Mouse (Mus musculus) T-cell, adult 2 months (primary cell): ENCODE results near the gene Gm11733.
"Not testable (repeated sequence)": the region's sequence is repeated elsewhere in the genome, so short reads cannot be mapped to it uniquely, and the experiment has no call there.

Source experiments
- DNase-seq: peaks from one replicate; pipeline ENCODE4 v3.0.0; 2022; ENCODE audit warnings: low spot score

Gm11733 gene

GRCm38 (mm10) chr11:117484198-117484597 lies at the start of gene Gm11733:
Gene Gm11733 (plus strand): TSS chr11:117484368.
- no peak for DNase-seq

GRCm38 (mm10) chr11:117436401-117437109 lies 47.6 kb upstream of the Gm11733 start:
- no peak for DNase-seq

- DNase-seq, result no peak
Measured at GRCm38 (mm10) chr11:117437110-117437490, 47.1 kb upstream of the Gm11733 start.

GRCm38 (mm10) chr11:117438363-117438762 lies 45.8 kb upstream of the Gm11733 start:
- no peak for DNase-seq

- no peak for DNase-seq
Measured at GRCm38 (mm10) chr11:117440865-117441425, 43.2 kb upstream of the Gm11733 start.

GRCm38 (mm10) chr11:117444090-117444489 lies 40.1 kb upstream of the Gm11733 start:
- no peak for DNase-seq

GRCm38 (mm10) chr11:117445707-117446106 lies 38.5 kb upstream of the Gm11733 start:
- DNase-seq, result no peak

- DNase-seq, result no peak
Measured at GRCm38 (mm10) chr11:117454086-117454485, 30.1 kb upstream of the Gm11733 start.

- DNase-seq, result no peak
Measured at GRCm38 (mm10) chr11:117459148-117459547, 25.0 kb upstream of the Gm11733 start.

- no peak for DNase-seq
Measured at GRCm38 (mm10) chr11:117462202-117462864, 21.8 kb upstream of the Gm11733 start.

- DNase-seq, result not testable (repeated sequence)
Measured at GRCm38 (mm10) chr11:117463416-117463815, 20.8 kb upstream of the Gm11733 start.

- no peak for DNase-seq
Measured at GRCm38 (mm10) chr11:117466292-117466691, 17.9 kb upstream of the Gm11733 start.

- no peak for DNase-seq
Measured at GRCm38 (mm10) chr11:117466911-117467310, 17.3 kb upstream of the Gm11733 start.

- DNase-seq, result no peak
Measured at GRCm38 (mm10) chr11:117468585-117469363, 15.4 kb upstream of the Gm11733 start.

- DNase-seq, result no peak
Measured at GRCm38 (mm10) chr11:117469724-117470123, 14.4 kb upstream of the Gm11733 start.

GRCm38 (mm10) chr11:117470586-117471195 lies 13.5 kb upstream of the Gm11733 start:
- DNase-seq, result no peak

GRCm38 (mm10) chr11:117471625-117472283 lies 12.4 kb upstream of the Gm11733 start:
- no peak for DNase-seq

GRCm38 (mm10) chr11:117472885-117473284 lies 11.3 kb upstream of the Gm11733 start:
- DNase-seq, result no peak

GRCm38 (mm10) chr11:117475204-117475603 lies 9.0 kb upstream of the Gm11733 start:
- no peak for DNase-seq

- peak; percentile 11 for DNase-seq
Measured at GRCm38 (mm10) chr11:117475669-117476068, 8.5 kb upstream of the Gm11733 start.

GRCm38 (mm10) chr11:117476554-117477107 lies 7.5 kb upstream of the Gm11733 start:
- no peak for DNase-seq
